Mouse (Mus musculus) heart, postnatal 0 days (tissue): ENCODE measurements at regions not wholly inside any gene's neighbourhood (a gene's known extent, or its start where the extent isn't known, plus 50 kb on each side); places are given as distances from the start of the nearest gene placed in this dataset.
A peak's percentile ranks its signal among the peaks of the same experiment; 100 is the strongest.
"Not testable (repeated sequence)": the region's sequence is repeated elsewhere in the genome, so short reads cannot be mapped to it uniquely, and the experiment has no call there.

Source experiments
- ATAC-seq: fragments of 200-750 bp; cut with Nextera tagmentation; 2 replicates; pipeline ENCODE4 v1.8.0; 2017; ENCODE audit warnings: low read depth, moderate number of reproducible peaks, moderate library complexity; ENCODE audit not compliant: insufficient read depth
- DNase-seq: peaks from one replicate; pipeline ENCODE4 v3.0.0-alpha.2; 2016; ENCODE audit warnings: low spot score
- H3K27ac ChIP-seq: fragments of 300-500 bp; sonication (generic); 2 replicates; pipeline ENCODE4 v1.5.1; 2014; ENCODE audit warnings: low read depth, mild to moderate bottlenecking
- H3K27me3 ChIP-seq: fragments of 300-500 bp; sonication (generic); 2 replicates; pipeline ENCODE4 v1.6.1; 2014; ENCODE audit warnings: low read length, mixed read lengths; ENCODE audit not compliant: control insufficient read depth, insufficient read depth
- H3K36me3 ChIP-seq: fragments of 300-500 bp; sonication (generic); replicated peaks from 2 replicates; pipeline ENCODE4 v1.6.1; 2014; ENCODE audit warnings: low read length, mixed read lengths; ENCODE audit not compliant: control insufficient read depth, insufficient read depth
- H3K4me1 ChIP-seq: fragments of 300-500 bp; sonication (generic); 2 replicates; pipeline ENCODE4 v1.6.1; 2014; ENCODE audit warnings: antibody characterized with exemption; ENCODE audit not compliant: control insufficient read depth, insufficient read depth
- H3K4me2 ChIP-seq: fragments of 300-500 bp; sonication (generic); 2 replicates; pipeline ENCODE4 v1.6.1; 2014; ENCODE audit warnings: low read depth, mild to moderate bottlenecking, low read length, moderate library complexity
- H3K4me3 ChIP-seq: fragments of 300-500 bp; sonication (generic); 2 replicates; pipeline ENCODE4 v1.5.1; 2014; ENCODE audit warnings: low read depth, low read length
- H3K9ac ChIP-seq: fragments of 300-500 bp; sonication (generic); replicated peaks from 2 replicates; pipeline ENCODE4 v1.6.1; 2014; ENCODE audit warnings: low read depth, low read length, mixed read lengths
- H3K9me3 ChIP-seq: fragments of 300-500 bp; sonication (generic); replicated peaks from 2 replicates; pipeline ENCODE4 v1.6.1; 2016; ENCODE audit warnings: low read length; ENCODE audit not compliant: control insufficient read depth
- CTCF ChIP-seq: IDR thresholded peaks from 2 replicates; pipeline ENCODE4 v1.5.1; 2016; ENCODE audit warnings: antibody characterized with exemption, control low read depth, low read depth
- EP300 ChIP-seq: IDR thresholded peaks from 2 replicates; pipeline ENCODE4 v1.6.1; 2016; ENCODE audit warnings: antibody characterized with exemption, low read depth
- WGBS: fragments of 180-500 bp; shearing (Covaris S2); extraction: QIAGEN DNeasy Blood & Tissue Kit; methylation state at CpG from one replicate; pipeline ENCODE4 v1.1.7; 2014; 5-methylcytosine and 5-hydroxymethylcytosine counted together

DNA sequence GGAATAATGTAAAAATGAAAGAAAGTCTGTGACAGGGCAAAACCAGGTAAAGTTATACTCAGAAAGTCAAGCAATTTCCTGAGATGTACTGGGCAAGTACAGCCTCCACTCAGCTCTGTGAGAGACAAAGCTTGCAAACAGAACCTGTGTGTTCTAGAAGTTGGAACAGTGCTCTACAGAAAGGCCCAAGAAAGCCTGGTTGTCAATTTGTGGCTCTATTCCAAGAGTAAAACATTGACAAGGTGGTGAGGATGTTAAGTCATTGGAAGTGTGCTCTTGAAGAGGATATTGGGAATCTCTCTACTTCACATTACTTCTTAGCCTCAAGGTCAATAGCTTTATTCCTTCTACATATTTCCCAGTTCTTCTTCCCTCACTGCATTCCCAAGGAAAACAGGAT, 129.9 kb upstream of the Plxna2 start:
- Histone ChIP-seq H3K4me2 (no peak overlapping the region), H3K9ac (no peak overlapping the region), H3K4me1 (no peaks in the 10 kb centered on the region), H3K27ac (no peak overlapping the region), H3K9me3 (no peaks in the 10 kb centered on the region), H3K27me3 (no peaks in the 10 kb centered on the region), H3K36me3 (no peaks in the 10 kb centered on the region), H3K4me3 (no peak overlapping the region)
- DNase-seq (no peak), ATAC-seq (no peak)
- no peak for TF ChIP-seq CTCF
- no peak for TF ChIP-seq EP300

DNA sequence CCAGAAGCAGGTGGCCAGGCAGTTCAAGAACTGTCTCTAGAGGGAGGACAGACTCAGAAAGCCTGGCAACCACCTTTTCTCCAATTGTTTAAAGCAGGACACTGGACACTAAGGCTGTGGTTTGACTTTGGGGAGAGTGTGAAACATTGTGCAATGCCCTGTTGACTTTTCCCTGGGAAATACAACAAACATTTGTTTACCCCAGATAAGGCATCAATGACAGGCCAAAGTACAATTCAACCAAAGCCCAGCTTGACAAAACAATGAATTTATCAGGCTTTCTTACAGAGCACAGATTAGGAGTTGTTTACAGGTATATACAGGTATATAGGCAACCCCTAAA, 135.3 kb upstream of the Plxna2 start:
- no peaks in the 10 kb centered on the region for H3K27me3 ChIP-seq
- no peaks in the 10 kb centered on the region for H3K4me1 ChIP-seq
- ATAC-seq (no peak), DNase-seq (no peak)
- H3K36me3 ChIP-seq: no peaks in the 10 kb centered on the region
- H3K4me3 ChIP-seq: no peak overlapping the region
- no peak overlapping the region for H3K4me2 ChIP-seq
- H3K9me3 ChIP-seq: no peaks in the 10 kb centered on the region
- TF ChIP-seq CTCF: no peak
- TF ChIP-seq EP300: no peak
- no peak overlapping the region for H3K9ac ChIP-seq
- no peak overlapping the region for H3K27ac ChIP-seq

DNA sequence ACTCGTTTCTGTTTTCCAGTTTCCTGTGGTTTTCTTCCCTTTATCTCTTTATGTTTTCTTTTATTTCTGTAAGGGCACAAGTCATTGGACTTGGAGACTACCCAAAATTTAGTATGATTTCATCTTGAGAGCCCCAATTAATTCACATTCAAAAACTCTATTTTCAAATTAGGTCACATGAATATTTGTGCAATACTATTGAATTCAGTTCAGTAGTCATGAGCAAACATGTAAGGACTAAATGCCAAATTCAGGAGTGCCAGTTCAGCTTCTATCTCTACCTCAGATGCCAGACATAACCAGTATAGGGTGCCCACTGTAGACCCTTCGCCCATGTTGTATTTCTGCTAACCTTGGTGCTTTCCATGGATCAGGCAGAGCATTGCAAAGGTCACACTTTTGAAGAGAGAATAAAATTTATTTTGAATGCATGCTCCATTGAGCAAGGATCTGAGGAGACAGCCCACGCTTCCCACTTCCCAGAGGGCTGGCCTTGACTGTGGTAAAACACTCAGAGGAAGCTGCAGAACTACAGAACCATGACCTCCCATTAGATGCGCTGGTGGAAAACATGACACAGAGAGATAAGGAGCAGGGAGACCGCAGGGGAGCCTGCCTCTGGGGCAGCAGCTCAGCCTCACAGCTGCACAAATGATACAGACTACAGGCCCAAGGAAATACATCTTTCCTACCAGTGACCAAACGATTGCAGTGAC, 135.9 kb upstream of the Plxna2 start:
- ATAC-seq (peak; percentile 27; the same call in 1 of the 2 replicates), DNase-seq (peak; percentile 15)
- no peaks in the 10 kb centered on the region for H3K4me1 ChIP-seq
- no peak overlapping the region for H3K27ac ChIP-seq
- TF ChIP-seq CTCF (no peak), EP300 (no peak)
- no peaks in the 10 kb centered on the region for H3K9me3 ChIP-seq
- H3K4me2 ChIP-seq: no peak overlapping the region
- no peak overlapping the region for H3K4me3 ChIP-seq
- no peaks in the 10 kb centered on the region for H3K27me3 ChIP-seq
- no peak overlapping the region for H3K9ac ChIP-seq
- no peaks in the 10 kb centered on the region for H3K36me3 ChIP-seq
- 33% methylated on average over 6 of the region's 6 CpGs for WGBS

DNA sequence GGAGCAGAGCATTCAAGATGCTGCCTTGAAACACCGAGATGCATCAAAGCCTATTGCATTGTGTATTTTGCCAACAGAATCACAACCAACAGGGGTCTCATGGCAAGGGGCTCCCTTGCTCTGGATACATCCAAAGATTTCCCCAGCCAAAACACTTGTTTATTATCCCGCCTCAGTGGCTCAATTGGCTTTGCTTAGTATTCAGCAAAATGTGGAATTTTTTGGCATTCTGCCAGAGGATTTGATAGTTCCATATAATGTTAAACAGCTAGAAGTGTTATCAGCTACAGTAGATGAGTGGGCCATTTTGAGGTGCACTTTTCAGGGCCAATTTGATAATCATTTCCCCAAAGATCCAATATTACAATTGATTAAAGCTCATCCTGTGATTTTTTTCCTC, 146.7 kb upstream of the Plxna2 start:
- H3K4me2 ChIP-seq, H3K27ac ChIP-seq, H3K4me3 ChIP-seq, H3K27me3 ChIP-seq, ATAC-seq, H3K9me3 ChIP-seq, H3K9ac ChIP-seq, DNase-seq, H3K36me3 ChIP-seq, H3K4me1 ChIP-seq: not testable (repeated sequence)
- whole genome bisulfite sequencing: 82% methylated on average over 2 of the region's 2 CpGs

DNA sequence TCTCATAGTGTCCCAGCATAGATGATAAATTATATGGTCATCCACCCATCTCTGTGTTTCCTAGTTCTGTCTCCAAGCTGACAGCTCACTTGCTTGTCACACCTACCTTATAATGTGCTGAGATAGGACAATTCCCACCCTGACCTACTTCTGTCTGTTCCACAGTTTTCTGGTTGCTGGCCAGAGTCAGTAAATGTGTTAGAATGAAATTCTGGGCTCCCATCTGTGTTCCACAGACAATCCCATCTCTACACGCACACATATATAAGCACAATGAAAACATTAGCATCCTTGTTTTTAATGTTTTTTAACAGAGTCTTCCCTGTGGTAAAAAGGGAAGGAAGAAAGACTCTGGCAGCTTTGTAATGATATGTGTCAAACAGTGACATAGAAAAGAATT, 165.5 kb upstream of the Plxna2 start:
- no peak for ATAC-seq
- no peak overlapping the region for H3K4me2 ChIP-seq
- no peaks in the 10 kb centered on the region for H3K4me1 ChIP-seq

DNA sequence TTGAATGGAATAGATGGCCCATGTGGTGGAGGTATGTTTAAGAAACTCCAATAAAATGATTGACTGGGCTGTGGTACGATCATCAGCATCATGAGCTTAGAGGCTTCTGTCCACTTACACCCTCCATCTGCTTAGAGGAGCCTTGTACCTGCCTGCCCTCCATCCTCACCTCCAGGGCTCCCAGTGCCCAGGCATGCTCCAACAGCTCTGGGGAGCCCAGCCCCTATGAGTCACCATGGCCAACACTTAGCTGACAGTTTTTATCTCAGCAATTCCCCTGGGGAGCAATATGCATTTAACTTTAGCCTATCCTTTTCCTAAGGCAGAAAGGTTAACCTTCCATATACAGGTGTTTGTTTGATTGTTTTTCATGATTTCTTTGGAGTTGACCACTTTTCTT, 174.3 kb upstream of the Plxna2 start:
- DNase-seq (no peak), ATAC-seq (no peak)
- no peaks in the 10 kb centered on the region for H3K27me3 ChIP-seq
- no peak overlapping the region for H3K4me3 ChIP-seq
- no peaks in the 10 kb centered on the region for H3K9me3 ChIP-seq
- H3K36me3 ChIP-seq: no peaks in the 10 kb centered on the region
- no peak for TF ChIP-seq EP300
- TF ChIP-seq CTCF: no peak
- H3K4me2 ChIP-seq: no peak overlapping the region
- no peaks in the 10 kb centered on the region for H3K4me1 ChIP-seq
- WGBS: 80% methylated on average over 1 of the region's 1 CpGs
- no peak overlapping the region for H3K9ac ChIP-seq
- H3K27ac ChIP-seq: no peak overlapping the region

More for the DNA sequence above, 165.5 kb upstream of the Plxna2 start:
- Histone ChIP-seq H3K27ac (no peak overlapping the region), H3K9me3 (no peaks in the 10 kb centered on the region), H3K27me3 (no peaks in the 10 kb centered on the region), H3K9ac (no peak overlapping the region), H3K36me3 (no peaks in the 10 kb centered on the region), H3K4me3 (no peak overlapping the region)
- 89% methylated on average over 1 of the region's 1 CpGs for WGBS
- no peak for DNase-seq
- TF ChIP-seq CTCF (no peak), EP300 (no peak)
